Mouse (Mus musculus) thymus, postnatal 36 days (tissue): ENCODE measurements around the gene Aqp6.
A peak's percentile ranks its signal among the peaks of the same experiment; 100 is the strongest.

Experiments
- DNase-seq, 2 experiments: peaks; one replicate each; pipeline ENCODE4 v3.0.0; 2022; ENCODE audit warnings: mixed read lengths in 2 of 2

The Aqp6 gene

GRCm38 (mm10) chr15:99599245-99600070 is 1.7 kb upstream of the Aqp6 start:
- DNase-seq = no peak

GRCm38 (mm10) chr15:99601823-99602120 is 572 bp downstream of the Aqp6 start:
- no peak for DNase-seq

- no peak for DNase-seq
Observed at GRCm38 (mm10) chr15:99602206-99602820, 1.1 kb downstream of the Aqp6 start.

DNA sequence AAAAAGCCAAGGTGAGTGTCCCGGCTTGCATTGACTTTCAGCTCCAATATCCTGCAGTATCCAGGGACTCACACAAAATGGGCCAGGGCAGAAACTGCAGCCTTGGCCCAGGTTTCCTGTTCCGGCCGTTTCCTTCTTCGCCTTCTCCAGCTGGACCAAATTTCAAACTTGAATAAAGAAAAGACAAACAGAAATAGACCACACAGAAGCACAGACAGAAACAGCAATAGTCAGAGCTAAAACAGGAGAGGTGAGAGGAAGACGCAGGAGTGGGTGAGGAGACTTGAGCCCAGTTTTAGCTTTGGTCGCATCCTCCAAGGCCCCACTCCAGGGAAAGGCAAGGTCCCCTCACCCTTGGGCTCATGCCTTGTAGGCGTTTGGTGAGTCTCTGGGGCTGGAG is 2.0 kb downstream of the Aqp6 start:
- DNase-seq = no peak

DNA sequence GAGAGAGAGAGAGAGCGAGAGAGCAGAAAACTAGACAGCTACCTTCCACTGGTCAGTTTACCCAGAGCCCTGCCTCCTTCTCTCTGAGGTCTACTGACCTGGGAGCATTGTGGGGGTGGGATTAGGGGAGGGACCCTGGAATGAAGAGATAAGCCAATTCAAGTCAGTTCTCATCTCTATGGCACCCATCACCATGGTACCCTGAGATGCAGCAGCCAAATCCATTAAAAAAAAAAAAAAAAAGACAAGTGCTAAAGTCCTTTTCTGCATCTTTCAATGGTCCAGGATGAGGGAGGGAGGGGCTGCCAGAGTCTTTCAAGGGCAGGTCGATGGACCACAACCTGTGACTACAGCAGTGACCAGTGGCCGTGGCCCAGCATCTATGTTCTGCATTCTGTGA is 4.4 kb downstream of the Aqp6 start:
- DNase-seq = no peak

DNA sequence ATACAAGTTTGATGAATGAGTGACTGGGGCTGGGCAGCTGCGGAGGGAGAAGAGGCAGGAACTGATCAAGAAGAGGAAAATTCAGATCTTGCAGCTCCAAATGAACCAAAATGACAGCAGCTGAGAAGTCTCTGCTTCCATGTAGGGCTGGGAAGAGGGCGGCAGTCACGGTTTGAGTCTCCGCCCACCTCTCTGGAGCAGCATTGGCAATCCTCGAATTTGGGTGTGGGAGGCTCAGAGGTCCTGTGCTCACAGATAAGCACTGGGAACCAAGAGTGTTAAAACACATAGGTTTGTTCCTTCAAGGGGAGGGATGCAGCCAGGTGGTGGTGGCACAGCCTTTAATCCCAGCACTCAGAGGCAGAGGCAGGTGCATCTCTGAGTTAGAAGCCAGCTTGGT is 5.3 kb downstream of the Aqp6 start:
- no peak for DNase-seq

DNA sequence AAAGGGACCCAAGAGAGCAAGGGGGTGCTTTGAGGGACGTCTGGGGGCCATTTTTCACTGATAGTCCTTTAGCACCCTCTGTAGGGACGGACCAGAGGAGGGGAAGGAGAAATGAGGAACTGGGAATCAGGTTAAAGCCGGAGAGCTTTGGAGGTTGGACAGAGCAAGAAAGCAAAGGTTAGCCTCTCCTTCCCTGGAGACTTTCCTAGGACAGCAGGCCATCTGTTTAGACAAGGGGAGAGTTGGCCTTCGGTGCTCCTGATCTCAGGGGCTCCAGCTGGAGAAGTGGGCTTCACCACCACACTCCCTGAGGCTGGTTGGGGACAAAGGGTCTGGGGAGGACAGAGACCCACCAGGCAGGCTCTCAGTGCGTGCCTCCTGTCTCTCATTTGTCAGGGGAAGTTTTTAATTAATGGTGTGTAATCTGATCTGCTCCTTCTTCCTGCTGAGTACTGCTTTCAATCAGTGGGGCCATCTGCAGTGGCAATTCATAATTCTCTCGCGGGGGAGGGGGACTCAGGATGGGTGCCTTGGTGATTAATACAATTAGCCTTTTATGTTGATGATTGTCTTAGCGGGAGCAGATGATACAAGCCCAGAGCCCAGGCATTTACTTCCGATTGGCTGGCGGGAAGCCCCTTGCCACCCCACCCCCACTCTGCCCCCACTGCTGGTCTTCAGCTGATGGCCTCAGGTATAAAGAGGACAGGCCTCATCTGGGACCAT is 6.4 kb downstream of the Aqp6 start:
- no peak for DNase-seq

- no peak for DNase-seq
Observed at GRCm38 (mm10) chr15:99608382-99609125, 7.4 kb downstream of the Aqp6 start.

GRCm38 (mm10) chr15:99611563-99611962 is 10.4 kb downstream of the Aqp6 start:
- DNase-seq = no peak

DNA sequence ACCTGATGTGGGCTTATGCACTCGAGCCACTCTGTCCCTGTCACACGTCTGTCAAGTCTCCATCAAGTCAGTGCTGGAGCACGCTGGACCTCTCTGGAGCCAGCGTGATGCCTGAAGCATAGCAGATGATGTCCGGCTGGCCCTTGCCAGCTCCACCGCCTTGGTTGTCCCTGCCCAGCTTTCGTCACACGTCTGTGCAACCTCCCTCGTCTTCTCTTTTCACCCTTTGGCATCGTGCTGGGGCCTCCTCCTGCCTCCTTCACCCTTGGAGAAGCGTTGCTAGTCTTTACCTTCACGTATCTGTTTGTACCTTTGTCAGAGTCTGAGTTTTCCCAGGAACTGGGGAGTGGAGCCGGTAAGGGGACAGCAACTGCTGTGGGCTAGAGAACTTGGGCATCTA is 13.1 kb downstream of the Aqp6 start:
- no peak for DNase-seq

- no peak for DNase-seq
Observed at GRCm38 (mm10) chr15:99614753-99615152, 13.6 kb downstream of the Aqp6 start.

GRCm38 (mm10) chr15:99615246-99615645 is 14.0 kb downstream of the Aqp6 start:
- DNase-seq = no peak

GRCm38 (mm10) chr15:99618595-99618994 is 17.4 kb downstream of the Aqp6 start:
- no peak for DNase-seq

- DNase-seq = no peak
Observed at GRCm38 (mm10) chr15:99619821-99620220, 18.6 kb downstream of the Aqp6 start.

DNA sequence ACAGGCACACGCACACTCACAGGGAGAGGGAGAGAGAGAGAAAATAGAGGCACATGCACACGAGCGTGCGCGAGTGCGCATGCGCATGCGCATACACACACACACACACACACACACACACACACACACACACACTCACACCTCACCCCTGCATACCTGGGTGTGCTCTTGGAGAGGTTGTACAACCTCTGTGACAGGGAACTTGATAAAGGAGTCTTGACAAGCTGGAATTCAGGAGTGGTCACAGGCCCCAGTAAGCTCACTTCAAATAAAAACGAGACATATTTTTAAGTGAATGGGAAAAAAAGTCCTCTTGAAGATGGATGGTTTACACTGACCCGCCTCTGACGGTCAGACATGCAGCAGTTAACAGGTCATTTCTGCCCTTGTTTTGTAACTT is 20.9 kb downstream of the Aqp6 start:
- DNase-seq = no peak

- peak in 1 of 2 experiments; percentile 17 for DNase-seq
Observed at GRCm38 (mm10) chr15:99631618-99632017, 30.4 kb downstream of the Aqp6 start.

DNA sequence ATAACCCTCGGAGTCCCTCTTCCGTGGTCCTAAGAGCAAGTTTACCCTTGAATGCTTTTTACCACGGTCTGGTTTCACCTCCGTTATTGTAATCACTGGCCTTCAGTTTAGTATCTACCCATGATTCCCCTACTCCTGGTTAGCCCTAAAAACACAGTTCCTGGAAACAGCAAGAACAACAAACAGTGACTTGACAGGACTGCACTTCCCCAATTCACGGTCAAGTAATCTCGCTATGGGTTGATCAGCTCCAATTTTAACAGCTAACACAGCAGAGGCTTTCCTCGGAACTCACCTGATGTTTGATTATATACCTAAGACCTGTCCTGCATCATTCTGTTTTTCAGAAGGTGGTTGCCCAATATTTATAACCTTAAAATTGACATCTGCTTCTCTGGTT is 33.5 kb downstream of the Aqp6 start:
- no peak for DNase-seq

DNA sequence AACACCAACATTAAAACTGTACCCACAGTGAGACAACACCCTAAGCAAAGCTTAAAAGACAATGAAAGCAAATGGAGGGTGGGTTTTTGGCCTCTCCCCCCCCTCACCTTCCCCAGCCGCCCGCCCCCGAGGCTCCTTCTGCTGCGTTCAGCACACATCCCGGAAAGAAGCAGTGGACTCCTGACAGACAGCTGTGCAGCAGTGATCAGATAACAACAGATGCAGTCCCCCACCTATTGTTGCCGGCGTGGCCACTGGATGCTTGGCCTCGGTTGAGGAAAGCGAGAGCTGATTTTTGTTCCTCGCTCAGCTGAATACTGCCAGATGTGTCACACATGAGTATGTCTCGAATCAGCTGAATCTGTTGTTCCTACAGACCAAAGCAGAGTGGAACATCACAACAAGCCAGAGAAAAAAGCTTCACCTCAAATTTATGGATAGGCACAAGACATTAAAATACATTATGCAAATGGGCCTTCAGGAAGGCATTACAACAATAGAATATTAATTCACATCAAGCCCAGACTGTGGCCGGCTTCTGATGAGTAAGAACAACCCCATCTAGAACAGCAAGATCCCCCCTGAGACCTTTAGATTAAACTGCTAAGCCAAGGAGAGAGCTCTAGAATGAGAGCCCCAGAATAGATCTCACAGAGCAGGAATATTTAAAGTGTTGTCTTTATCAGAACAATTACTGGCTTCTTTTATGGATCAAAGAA is 36.4 kb downstream of the Aqp6 start:
- no peak for DNase-seq

- DNase-seq = no peak
Observed at GRCm38 (mm10) chr15:99638124-99638485, 36.9 kb downstream of the Aqp6 start.

GRCm38 (mm10) chr15:99642622-99643021 is 41.4 kb downstream of the Aqp6 start:
- DNase-seq = no peak

GRCm38 (mm10) chr15:99643832-99644231 is 42.6 kb downstream of the Aqp6 start:
- no peak for DNase-seq

DNA sequence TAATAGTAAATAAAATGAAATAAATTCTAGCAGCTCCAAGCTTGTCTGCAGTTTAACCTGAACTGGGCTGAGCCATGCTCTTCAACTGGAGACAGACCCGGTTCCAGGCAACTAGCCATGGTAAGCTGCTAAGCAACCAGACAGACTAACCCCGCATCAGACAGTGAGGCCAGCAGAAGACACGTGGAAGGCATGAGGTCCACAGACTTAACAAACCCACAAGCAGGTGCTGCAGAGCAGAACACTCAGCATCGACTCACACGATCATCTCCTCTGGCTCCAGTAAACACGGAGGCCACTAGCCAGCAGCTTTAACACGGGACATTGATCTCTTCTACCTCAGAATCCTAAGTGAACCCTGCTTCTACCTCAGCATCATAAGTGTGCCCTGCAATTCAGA is 43.6 kb downstream of the Aqp6 start:
- no peak for DNase-seq

- DNase-seq = no peak
Observed at GRCm38 (mm10) chr15:99648326-99648725, 47.1 kb downstream of the Aqp6 start.
